Mouse (Mus musculus) kidney, embryonic 14.5 days (tissue): ENCODE measurements around the gene 0610012G03Rik. TPM values are rescaled to one million over a fixed set of nuclear protein-coding genes. Genes with fewer than 3 reads are reported as not detected.

ENCODE experiments used
- ATAC-seq: fragments of 200-750 bp; cut with Nextera tagmentation; 2 replicates; pipeline ENCODE4 v1.8.0; 2017; ENCODE audit warnings: moderate number of reproducible peaks, mild to moderate bottlenecking, moderate TSS enrichment, moderate library complexity; ENCODE audit not compliant: low FRiP score, low TSS enrichment
- H3K27ac ChIP-seq: fragments of 300-500 bp; sonication (generic); 2 replicates; pipeline ENCODE4 v1.5.1; 2014; ENCODE audit warnings: low read depth, mild to moderate bottlenecking, low read length, moderate library complexity, mixed read lengths
- H3K27me3 ChIP-seq: fragments of 300-500 bp; sonication (generic); 2 replicates; pipeline ENCODE4 v1.6.1; 2014; ENCODE audit warnings: mild to moderate bottlenecking, low read length; ENCODE audit not compliant: control insufficient read depth, insufficient read depth
- H3K36me3 ChIP-seq: fragments of 300-500 bp; sonication (generic); 2 replicates; pipeline ENCODE4 v1.6.1; 2014; ENCODE audit warnings: low read length, mixed read lengths; ENCODE audit not compliant: control insufficient read depth, insufficient read depth
- H3K4me1 ChIP-seq: fragments of 300-500 bp; sonication (generic); 2 replicates; pipeline ENCODE4 v1.6.1; 2014; ENCODE audit warnings: low read length, mixed read lengths; ENCODE audit not compliant: control insufficient read depth, insufficient read depth
- H3K4me2 ChIP-seq: fragments of 300-500 bp; sonication (generic); replicated peaks from 2 replicates; pipeline ENCODE4 v1.6.1; 2014; ENCODE audit warnings: low read depth, mild to moderate bottlenecking, low read length
- H3K4me3 ChIP-seq: fragments of 300-500 bp; sonication (generic); 2 replicates; pipeline ENCODE4 v1.5.1; 2014; ENCODE audit warnings: mild to moderate bottlenecking, low read length
- H3K9ac ChIP-seq: fragments of 300-500 bp; sonication (generic); 2 replicates; pipeline ENCODE4 v1.6.1; 2014; ENCODE audit warnings: low read depth, mild to moderate bottlenecking, low read length, moderate library complexity
- H3K9me3 ChIP-seq: fragments of 300-500 bp; sonication (generic); 2 replicates; pipeline ENCODE4 v1.6.1; 2016; ENCODE audit warnings: low read length; ENCODE audit not compliant: control insufficient read depth
- WGBS: fragments of 180-500 bp; shearing (Covaris S2); extraction: QIAGEN DNeasy Blood & Tissue Kit; methylation state at CpG from one replicate; pipeline ENCODE4 v1.1.7; 2014; 5-methylcytosine and 5-hydroxymethylcytosine counted together
- microRNA-seq: library from miRNA; unstranded; fragments of <30 nt; microRNA quantifications from one replicate; pipeline ENCODE4, GENCODE M21; 2016
- polyA plus RNA-seq: library from polyadenylated mRNA; unstranded; fragments of >200 nt; fragmentation: Nextera tagmentation; extraction: Ambion mirVana; gene quantifications from 2 replicates; pipeline ENCODE4 v1.2.1, GENCODE M21; 2014

The 0610012G03Rik gene
- polyA plus RNA-seq, 1 experiment from 2014 or later = 96.4 TPM

GRCm38 (mm10) chr16:31905331-31905730, 43.0 kb downstream of the 0610012G03Rik start:
- Histone ChIP-seq H3K36me3 (no peaks in the 10 kb centered on the region), H3K9ac (no peak overlapping the region), H3K4me2 (no peak overlapping the region), H3K4me3 (no peak overlapping the region), H3K9me3 (no peaks in the 10 kb centered on the region; the same call in 1 of the 2 replicates), H3K27ac (no peak overlapping the region), H3K4me1 (peaks cover 12% of the 10 kb centered on the region; the same call in 1 of the 2 replicates), H3K27me3 (no peaks in the 10 kb centered on the region)
- 78% methylated on average over 4 of the region's 4 CpGs for WGBS
- ATAC-seq = no peak

- no peak overlapping the region for H3K4me3 ChIP-seq
- no peak for ATAC-seq
- H3K27ac ChIP-seq = no peak overlapping the region
- no peaks in the 10 kb centered on the region for H3K27me3 ChIP-seq
- H3K36me3 ChIP-seq = no peaks in the 10 kb centered on the region
- peaks cover 12% of the 10 kb centered on the region; the same call in 1 of the 2 replicates for H3K4me1 ChIP-seq
- H3K9ac ChIP-seq = no peak overlapping the region
- WGBS = 87% methylated on average over 8 of the region's 8 CpGs
- H3K4me2 ChIP-seq = no peak overlapping the region
- H3K9me3 ChIP-seq = no peaks in the 10 kb centered on the region; the same call in 1 of the 2 replicates
Measured at GRCm38 (mm10) chr16:31903239-31903638, 45.1 kb downstream of the 0610012G03Rik start.

- Histone ChIP-seq H3K9ac (no peak overlapping the region), H3K4me1 (peaks cover 11% of the 10 kb centered on the region; the same call in 1 of the 2 replicates), H3K36me3 (no peaks in the 10 kb centered on the region), H3K9me3 (no peaks in the 10 kb centered on the region; the same call in 1 of the 2 replicates), H3K4me2 (no peak overlapping the region), H3K27ac (no peak overlapping the region), H3K4me3 (no peak overlapping the region), H3K27me3 (no peaks in the 10 kb centered on the region)
- ATAC-seq = no peak
- 70% methylated on average over 1 of the region's 1 CpGs for WGBS
Measured at GRCm38 (mm10) chr16:31901886-31902285, 46.4 kb downstream of the 0610012G03Rik start.

GRCm38 (mm10) chr16:31898546-31899326, 49.6 kb downstream of the 0610012G03Rik start:
- 84% methylated on average over 18 of the region's 18 CpGs for WGBS
- Histone ChIP-seq H3K4me1 (no peaks in the 10 kb centered on the region), H3K4me2 (no peak overlapping the region), H3K27me3 (no peaks in the 10 kb centered on the region), H3K9ac (no peak overlapping the region), H3K9me3 (no peaks in the 10 kb centered on the region; the same call in 1 of the 2 replicates), H3K4me3 (no peak overlapping the region), H3K36me3 (no peaks in the 10 kb centered on the region), H3K27ac (no peak overlapping the region)
- ATAC-seq = no peak

Small RNAs within 50 kb of the gene (microRNA-seq; reads per million reads assigned to microRNA genes)
- not detected for gene Gm26269

Other genes with a start within 250 kb of the 0610012G03Rik start
- 0.10 TPM in 1 of 2 replicates, not detected in the other for gene Meltf, start 69.7 kb downstream of the 0610012G03Rik start, polyA plus RNA-seq
- 0.27 and 0.97 TPM in 2 replicates for gene Pigz, start 14.6 kb downstream of the 0610012G03Rik start, polyA plus RNA-seq
- 117 and 123 TPM in 2 replicates for gene Ncbp2, start within 50 bp of the 0610012G03Rik start, polyA plus RNA-seq
- gene Senp5, start 54.8 kb upstream of the 0610012G03Rik start, polyA plus RNA-seq = 10.2 and 11.6 TPM in 2 replicates
- 30.3 and 42.0 TPM in 2 replicates for gene Pak2, start 130.8 kb upstream of the 0610012G03Rik start, polyA plus RNA-seq
- 147 and 155 TPM in 2 replicates for gene Pigx, start 151.2 kb upstream of the 0610012G03Rik start, polyA plus RNA-seq
- gene Cep19, start 151.3 kb upstream of the 0610012G03Rik start, polyA plus RNA-seq = 39.7 and 43.8 TPM in 2 replicates
- gene Nrros, start 217.1 kb upstream of the 0610012G03Rik start, polyA plus RNA-seq = 14.4 and 18.7 TPM in 2 replicates
- not detected in 2 replicates for gene Bex6, start 231.3 kb upstream of the 0610012G03Rik start, polyA plus RNA-seq